Mouse (Mus musculus) CD4-positive, CD25-positive, alpha-beta regulatory T cell, adult 4 months (primary cell): ENCODE measurements around the gene Zfp119b. TPM values are rescaled to one million over a fixed set of nuclear protein-coding genes. Genes with fewer than 3 reads are reported as not detected.

ENCODE experiments used
- polyA plus RNA-seq, 2 experiments: library from polyadenylated mRNA; unstranded; fragments of 100-300 nt; shearing (Covaris generic); gene quantifications; one replicate each; pipeline ENCODE4 v1.2.1; 2017

Zfp119b gene
- polyA plus RNA-seq, 2 experiments from 2014 or later = 14.3 to 16.2 TPM

Other genes with a start within 250 kb of the Zfp119b start
- gene Pot1b, start 236.9 kb downstream of the Zfp119b start, polyA plus RNA-seq = 10 to 100 TPM; 20.4 to 24.8 TPM
- under 1 TPM in 1 of 2 experiments, not detected in 1; 0.28 TPM for gene Adgre4, start 199.5 kb downstream of the Zfp119b start, polyA plus RNA-seq
- 10 to 100 TPM; 21.2 to 22.6 TPM for gene Zfp119a, start 70.6 kb downstream of the Zfp119b start, polyA plus RNA-seq
- 10 to 100 TPM; 29.3 to 31.1 TPM for gene Zfp959, start 57.4 kb downstream of the Zfp119b start, polyA plus RNA-seq
- 10 to 100 TPM; 48.6 to 79.8 TPM for gene Ebi3, start 3.1 kb upstream of the Zfp119b start, polyA plus RNA-seq
- 10 to 100 TPM; 28.2 to 43.3 TPM for gene Yju2, start 9.6 kb upstream of the Zfp119b start, polyA plus RNA-seq
- not detected for gene Shd, start 21.0 kb upstream of the Zfp119b start, polyA plus RNA-seq
- under 1 TPM in 1 of 2 experiments, not detected in 1; 0.47 TPM for gene Fsd1, start 37.0 kb upstream of the Zfp119b start, polyA plus RNA-seq
- gene Stap2, start 56.1 kb upstream of the Zfp119b start, polyA plus RNA-seq = under 1 TPM in 1 of 2 experiments, not detected in 1; 0.70 TPM
- gene Mpnd, start 56.2 kb upstream of the Zfp119b start, polyA plus RNA-seq = 10 to 100 TPM in 1 of 2 experiments, 1 to 10 TPM in 1; 9.2 to 13.7 TPM
- 100 to 1,000 TPM in 1 of 2 experiments, 10 to 100 TPM in 1; 93.7 to 110 TPM for gene Sh3gl1, start 87.1 kb upstream of the Zfp119b start, polyA plus RNA-seq
- 1 to 10 TPM in 1 of 2 experiments, under 1 TPM in 1; 0.51 to 1.0 TPM for gene Chaf1a, start 90.9 kb upstream of the Zfp119b start, polyA plus RNA-seq
- 10 to 100 TPM; 35.0 to 41.5 TPM for gene Ubxn6, start 125.5 kb upstream of the Zfp119b start, polyA plus RNA-seq
- 10 to 100 TPM; 39.4 to 58.4 TPM for gene Hdgfl2, start 130.1 kb upstream of the Zfp119b start, polyA plus RNA-seq
- not detected for gene Plin4, start 160.3 kb upstream of the Zfp119b start, polyA plus RNA-seq
- gene Plin5, start 168.1 kb upstream of the Zfp119b start, polyA plus RNA-seq = not detected
- gene Lrg1, start 172.5 kb upstream of the Zfp119b start, polyA plus RNA-seq = not detected
- gene Sema6b, start 190.8 kb upstream of the Zfp119b start, polyA plus RNA-seq = not detected
- gene Tnfaip8l1, start 213.0 kb upstream of the Zfp119b start, polyA plus RNA-seq = 10 to 100 TPM; 30.3 to 43.4 TPM
- gene Mydgf, start 234.4 kb upstream of the Zfp119b start, polyA plus RNA-seq = 10 to 100 TPM; 58.9 to 59.6 TPM